Mouse (Mus musculus) kidney, postnatal 0 days (tissue): Measurements from ENCODE around the gene Gm47996. TPM values are rescaled to one million over a fixed set of nuclear protein-coding genes. Genes with fewer than 3 reads are reported as not detected.
"Not testable (repeated sequence)": the region's sequence is repeated elsewhere in the genome, so short reads cannot be mapped to it uniquely, and the experiment has no call there.

Experiments used
- ATAC-seq: fragments of 200-750 bp; cut with Nextera tagmentation; replicated peaks from 2 replicates; pipeline ENCODE4 v1.8.0; 2017; ENCODE audit warnings: low read depth, moderate number of reproducible peaks, moderate TSS enrichment, moderate library complexity; ENCODE audit not compliant: low FRiP score
- DNase-seq: peaks from one replicate; pipeline ENCODE4 v3.0.0-alpha.2; 2016; ENCODE audit warnings: low spot score
- H3K27ac ChIP-seq: fragments of 300-500 bp; sonication (generic); 2 replicates; pipeline ENCODE4 v1.5.1; 2014; ENCODE audit warnings: mild to moderate bottlenecking
- H3K27me3 ChIP-seq: fragments of 300-500 bp; sonication (generic); 2 replicates; pipeline ENCODE4 v1.6.1; 2014; ENCODE audit warnings: low read length, mixed read lengths; ENCODE audit not compliant: insufficient read depth
- H3K36me3 ChIP-seq: fragments of 300-500 bp; sonication (generic); 2 replicates; pipeline ENCODE4 v1.6.1; 2014; ENCODE audit warnings: low read length, mixed read lengths; ENCODE audit not compliant: insufficient read depth
- H3K4me1 ChIP-seq: fragments of 300-500 bp; sonication (generic); replicated peaks from 2 replicates; pipeline ENCODE4 v1.6.1; 2014; ENCODE audit warnings: antibody characterized with exemption, low read length, mixed read lengths; ENCODE audit not compliant: insufficient read depth
- H3K4me2 ChIP-seq: fragments of 300-500 bp; sonication (generic); 2 replicates; pipeline ENCODE4 v1.6.1; 2014; ENCODE audit warnings: mild to moderate bottlenecking, low read length, moderate library complexity, mixed read lengths
- H3K4me3 ChIP-seq: fragments of 300-500 bp; sonication (generic); replicated peaks from 2 replicates; pipeline ENCODE4 v1.5.1; 2014; ENCODE audit warnings: low read depth, low read length
- H3K9ac ChIP-seq: fragments of 300-500 bp; sonication (generic); 2 replicates; pipeline ENCODE4 v1.6.1; 2014; ENCODE audit warnings: low read depth, low read length
- H3K9me3 ChIP-seq: fragments of 300-500 bp; sonication (generic); replicated peaks from 2 replicates; pipeline ENCODE4 v1.6.1; 2016; ENCODE audit warnings: low read length, inconsistent platforms, mixed read lengths
- CTCF ChIP-seq: IDR thresholded peaks from 2 replicates; pipeline ENCODE4 v1.5.1; 2016; ENCODE audit warnings: antibody characterized with exemption, low read depth, mild to moderate bottlenecking, moderate library complexity
- WGBS: fragments of 180-500 bp; shearing (Covaris S2); extraction: QIAGEN DNeasy Blood & Tissue Kit; methylation state at CpG from one replicate; pipeline ENCODE4 v1.1.7; 2014; 5-methylcytosine and 5-hydroxymethylcytosine counted together
- polyA plus RNA-seq: library from polyadenylated mRNA; unstranded; fragments of >200 nt; fragmentation: Nextera tagmentation; extraction: Ambion mirVana; gene quantifications from 2 replicates; pipeline ENCODE4 v1.2.1, GENCODE M21; 2015

Gene Gm47996
- polyA plus RNA-seq, 1 experiment from 2014 or later = 0.41 TPM

- Histone ChIP-seq H3K4me2 (no peak overlapping the region), H3K4me1 (no peaks in the 10 kb centered on the region), H3K36me3 (no peaks in the 10 kb centered on the region), H3K9me3 (no peaks in the 10 kb centered on the region), H3K9ac (no peak overlapping the region), H3K27ac (no peak overlapping the region), H3K4me3 (no peak overlapping the region), H3K27me3 (no peaks in the 10 kb centered on the region)
- WGBS = 77% methylated on average over 4 of the region's 4 CpGs
- no peak for TF ChIP-seq CTCF
- DNase-seq (no peak), ATAC-seq (0 out of 2 replicates have a peak, but pooled peaks have one; percentile 59)
Observed at GRCm38 (mm10) chr1:151188469-151188868, 21.5 kb upstream of the Gm47996 start.

DNA sequence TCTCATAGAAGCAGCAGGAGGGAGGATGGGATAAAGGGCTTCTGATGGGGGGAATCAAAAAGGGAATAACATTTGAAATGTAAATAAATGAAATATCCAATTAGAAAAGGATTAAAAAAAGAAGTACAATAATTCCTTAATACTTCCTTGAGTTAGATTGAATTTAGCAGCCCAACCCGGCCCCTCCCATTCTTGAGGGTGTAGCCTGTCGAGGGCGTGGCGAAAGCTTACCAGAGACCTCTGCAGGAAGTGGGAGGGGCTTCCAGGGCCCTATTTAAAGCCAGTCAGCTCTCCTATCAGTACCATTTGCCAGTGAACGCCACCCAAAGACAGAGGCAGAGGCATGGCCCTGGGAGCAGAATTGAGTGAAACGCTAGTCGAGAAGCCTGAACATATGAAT is 17.9 kb upstream of the Gm47996 start, which contains the start of gene Gm8947:
Gene Gm8947, plus strand, starts transcription at position 302 of the 400 bp plus-strand sequence.
- H3K27me3 ChIP-seq, H3K9ac ChIP-seq, H3K4me3 ChIP-seq, DNase-seq, H3K9me3 ChIP-seq, H3K4me1 ChIP-seq, H3K27ac ChIP-seq, H3K4me2 ChIP-seq, ATAC-seq, H3K36me3 ChIP-seq: not testable (repeated sequence)
- no CpG with 5 or more reads among the region's 7 CpGs for WGBS

GRCm38 (mm10) chr1:151192739-151193138 is 17.2 kb upstream of the Gm47996 start:
- not testable (repeated sequence) for H3K4me3 ChIP-seq, H3K9ac ChIP-seq, H3K27me3 ChIP-seq, DNase-seq, ATAC-seq, H3K27ac ChIP-seq, H3K4me1 ChIP-seq, H3K36me3 ChIP-seq, H3K9me3 ChIP-seq, H3K4me2 ChIP-seq
- 86% methylated on average over 13 of the region's 15 CpGs for WGBS

- not testable (repeated sequence) for H3K27me3 ChIP-seq, H3K9ac ChIP-seq, H3K27ac ChIP-seq, H3K4me2 ChIP-seq, H3K9me3 ChIP-seq, H3K4me3 ChIP-seq, DNase-seq, H3K4me1 ChIP-seq, H3K36me3 ChIP-seq
- WGBS = 65% methylated on average over 4 of the region's 4 CpGs
- ATAC-seq = peak; percentile 54
Observed at GRCm38 (mm10) chr1:151195986-151196385, 13.9 kb upstream of the Gm47996 start.

DNA sequence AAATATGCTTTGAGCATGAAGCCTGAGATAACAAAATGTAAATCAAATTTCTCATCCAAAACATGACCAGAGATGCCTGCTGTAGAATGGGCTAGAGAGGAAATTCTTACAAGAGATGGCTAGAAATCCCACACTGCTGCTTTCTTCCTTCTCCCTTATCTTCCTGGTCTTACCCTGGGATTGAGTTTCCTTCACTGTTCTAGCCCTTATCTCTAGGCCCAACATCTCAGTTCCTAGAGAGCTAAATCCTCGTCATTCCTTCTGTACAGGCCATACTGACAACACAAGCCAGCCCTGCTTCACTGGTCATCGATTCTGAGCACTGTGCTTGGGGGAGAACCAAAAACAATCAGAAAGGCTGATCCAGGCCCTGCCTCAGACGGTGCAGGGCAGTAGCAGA is 13.2 kb upstream of the Gm47996 start:
- not testable (repeated sequence) for H3K27ac ChIP-seq, H3K4me1 ChIP-seq, H3K4me3 ChIP-seq, H3K4me2 ChIP-seq, H3K9ac ChIP-seq, H3K27me3 ChIP-seq, H3K9me3 ChIP-seq, DNase-seq, H3K36me3 ChIP-seq, ATAC-seq
- 65% methylated on average over 3 of the region's 3 CpGs for WGBS

DNA sequence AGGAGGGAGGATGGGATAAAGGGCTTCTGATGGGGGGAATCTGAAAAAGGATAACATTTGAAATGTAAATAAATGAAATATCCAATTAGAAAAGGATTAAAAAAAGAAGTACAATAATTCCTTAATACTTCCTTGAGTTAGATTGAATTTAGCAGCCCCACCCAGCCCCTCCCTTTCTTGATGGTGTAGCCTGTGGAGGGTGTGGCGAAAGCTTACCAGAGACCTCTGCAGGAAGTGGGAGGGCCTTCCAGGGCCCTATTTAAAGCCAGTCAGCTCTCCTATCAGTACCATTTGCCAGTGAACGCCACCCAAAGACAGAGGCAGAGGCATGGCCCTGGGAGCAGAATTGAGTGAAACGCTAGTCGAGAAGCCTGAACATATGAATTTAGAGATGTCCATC is 11.8 kb upstream of the Gm47996 start, which contains the start of gene Gm47995:
Gene Gm47995, plus strand, starts transcription at position 329 of the 400 bp plus-strand sequence.
- H3K4me3 ChIP-seq, H3K27me3 ChIP-seq, H3K9ac ChIP-seq, H3K9me3 ChIP-seq, H3K4me2 ChIP-seq, H3K27ac ChIP-seq, H3K4me1 ChIP-seq, DNase-seq, H3K36me3 ChIP-seq, ATAC-seq: not testable (repeated sequence)
- 90% methylated on average over 2 of the region's 4 CpGs for WGBS

DNA sequence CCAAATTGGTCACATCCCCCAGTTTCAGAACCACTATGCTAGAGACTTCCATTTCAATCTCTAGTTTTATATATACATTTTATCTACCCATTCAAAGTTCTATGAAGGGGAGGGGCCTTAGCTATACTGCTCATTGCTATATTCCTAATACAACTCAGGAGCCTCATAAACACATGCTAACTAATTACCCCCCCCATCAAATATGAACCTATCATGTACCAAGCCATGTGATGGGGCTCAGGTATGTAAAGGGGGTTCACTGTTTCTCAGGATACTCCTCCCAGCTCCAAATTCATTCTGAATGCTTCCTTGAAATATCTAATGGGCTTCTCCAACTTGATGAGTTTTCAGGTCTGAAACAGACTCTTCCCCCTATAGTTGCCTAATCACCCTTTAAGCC is 9.3 kb upstream of the Gm47996 start:
- not testable (repeated sequence) for H3K4me1 ChIP-seq, H3K4me2 ChIP-seq, H3K9me3 ChIP-seq, H3K27me3 ChIP-seq, ATAC-seq, H3K4me3 ChIP-seq, H3K27ac ChIP-seq, DNase-seq, H3K36me3 ChIP-seq, H3K9ac ChIP-seq

GRCm38 (mm10) chr1:151202771-151203170 is 7.2 kb upstream of the Gm47996 start:
- not testable (repeated sequence) for H3K27me3 ChIP-seq, DNase-seq, H3K4me2 ChIP-seq, H3K4me1 ChIP-seq, H3K36me3 ChIP-seq, H3K4me3 ChIP-seq, H3K9me3 ChIP-seq, H3K27ac ChIP-seq, H3K9ac ChIP-seq
- ATAC-seq = peak; percentile 49; the same call in 1 of the 2 replicates
- 36% methylated on average over 3 of the region's 5 CpGs for WGBS

DNA sequence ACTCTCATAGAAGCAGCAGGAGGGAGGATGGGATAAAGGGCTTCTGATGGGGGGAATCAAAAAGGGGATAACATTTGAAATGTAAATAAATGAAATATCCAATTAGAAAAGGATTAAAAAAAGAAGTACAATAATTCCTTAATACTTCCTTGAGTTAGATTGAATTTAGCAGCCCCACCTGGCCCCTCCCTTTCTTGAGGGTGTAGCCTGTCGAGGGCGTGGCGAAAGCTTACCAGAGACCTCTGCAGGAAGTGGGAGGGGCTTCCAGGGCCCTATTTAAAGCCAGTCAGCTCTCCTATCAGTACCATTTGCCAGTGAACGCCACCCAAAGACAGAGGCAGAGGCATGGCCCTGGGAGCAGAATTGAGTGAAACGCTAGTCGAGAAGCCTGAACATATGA is 6.1 kb upstream of the Gm47996 start, which contains the start of gene 3110040M04Rik:
Gene 3110040M04Rik, plus strand, starts transcription at position 304 of the 400 bp plus-strand sequence.
- not testable (repeated sequence) for H3K27ac ChIP-seq, H3K27me3 ChIP-seq, H3K9me3 ChIP-seq, ATAC-seq, H3K9ac ChIP-seq, H3K4me2 ChIP-seq, H3K36me3 ChIP-seq, H3K4me1 ChIP-seq, H3K4me3 ChIP-seq, DNase-seq
- no CpG with 5 or more reads among the region's 6 CpGs for whole genome bisulfite sequencing

DNA sequence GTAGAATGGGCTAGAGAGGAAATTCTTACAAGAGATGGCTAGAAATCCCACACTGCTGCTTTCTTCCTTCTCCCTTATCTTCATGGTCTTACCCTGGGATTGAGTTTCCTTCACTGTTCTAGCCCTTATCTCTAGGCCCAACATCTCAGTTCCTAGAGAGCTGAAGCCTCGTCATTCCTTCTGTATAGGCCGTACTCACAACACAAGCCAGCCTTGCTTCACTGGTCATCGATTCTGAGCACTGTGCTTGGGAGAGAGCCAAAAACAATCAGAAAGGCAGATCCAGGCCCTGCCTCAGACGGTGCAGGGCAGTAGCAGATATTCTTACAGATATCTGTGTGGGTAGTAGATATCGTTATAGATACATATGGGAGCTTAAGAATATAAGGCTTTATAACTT is 1.4 kb upstream of the Gm47996 start:
- H3K4me3 ChIP-seq, H3K27me3 ChIP-seq, H3K4me2 ChIP-seq, H3K27ac ChIP-seq, DNase-seq, H3K4me1 ChIP-seq, H3K9ac ChIP-seq, H3K36me3 ChIP-seq, H3K9me3 ChIP-seq: not testable (repeated sequence)
- 32% methylated on average over 3 of the region's 5 CpGs for WGBS
- 0 out of 2 replicates have a peak, but pooled peaks have one; percentile 43 for ATAC-seq
